Mouse (Mus musculus) forebrain, embryonic 14.5 days (tissue): ENCODE data around the gene Plekha6. TPM values are rescaled to one million over a fixed set of nuclear protein-coding genes. Genes with fewer than 3 reads are reported as not detected.

Source experiments
- ATAC-seq: fragments of 200-750 bp; cut with Nextera tagmentation; 2 replicates; pipeline ENCODE4 v1.8.0; 2017; ENCODE audit warnings: mild to moderate bottlenecking, moderate library complexity
- DNase-seq: peaks from one replicate; pipeline ENCODE4 v3.0.0-alpha.2; 2015; ENCODE audit warnings: low spot score
- H3K27ac ChIP-seq: fragments of 300-500 bp; sonication (generic); 2 replicates; pipeline ENCODE4 v1.5.1; 2014; ENCODE audit warnings: low read depth, mild to moderate bottlenecking, control low read depth, low read length, moderate library complexity
- H3K27me3 ChIP-seq: fragments of 300-500 bp; sonication (generic); replicated peaks from 2 replicates; pipeline ENCODE4 v1.6.1; 2014; ENCODE audit warnings: low read length, control low read depth, mixed read lengths; ENCODE audit not compliant: control insufficient read depth, insufficient read depth
- H3K36me3 ChIP-seq: fragments of 300-500 bp; sonication (generic); 2 replicates; pipeline ENCODE4 v1.6.1; 2014; ENCODE audit warnings: low read length, control low read depth; ENCODE audit not compliant: control insufficient read depth, insufficient read depth
- H3K4me1 ChIP-seq: fragments of 300-500 bp; sonication (generic); 2 replicates; pipeline ENCODE4 v1.6.1; 2014; ENCODE audit warnings: antibody characterized with exemption, low read length, control low read depth; ENCODE audit not compliant: control insufficient read depth, insufficient read depth
- H3K4me2 ChIP-seq: fragments of 300-500 bp; sonication (generic); 2 replicates; pipeline ENCODE4 v1.6.1; 2014; ENCODE audit warnings: mild to moderate bottlenecking, control low read depth, low read length
- H3K4me3 ChIP-seq: fragments of 300-500 bp; sonication (generic); 2 replicates; pipeline ENCODE4 v1.5.1; 2014; ENCODE audit warnings: low read depth, low read length, control low read depth
- H3K9ac ChIP-seq: fragments of 300-500 bp; sonication (generic); 2 replicates; pipeline ENCODE4 v1.6.1; 2014; ENCODE audit warnings: mild to moderate bottlenecking, low read length, control low read depth, moderate library complexity
- H3K9me3 ChIP-seq: fragments of 300-500 bp; sonication (generic); replicated peaks from 2 replicates; pipeline ENCODE4 v1.6.1; 2016; ENCODE audit warnings: low read length, control low read depth, mixed read lengths; ENCODE audit not compliant: control insufficient read depth
- WGBS: fragments of 180-500 bp; shearing (Covaris S2); extraction: QIAGEN DNeasy Blood & Tissue Kit; methylation state at CpG from one replicate; pipeline ENCODE4 v1.1.7; 2014; 5-methylcytosine and 5-hydroxymethylcytosine counted together
- polyA plus RNA-seq: library from polyadenylated mRNA; unstranded; fragments of >200 nt; fragmentation: Nextera tagmentation; extraction: Ambion mirVana; gene quantifications from 2 replicates; pipeline ENCODE4 v1.2.1, GENCODE M21; 2014

The Plekha6 gene
- polyA plus RNA-seq, 1 experiment from 2014 or later: 7.3 TPM

DNA sequence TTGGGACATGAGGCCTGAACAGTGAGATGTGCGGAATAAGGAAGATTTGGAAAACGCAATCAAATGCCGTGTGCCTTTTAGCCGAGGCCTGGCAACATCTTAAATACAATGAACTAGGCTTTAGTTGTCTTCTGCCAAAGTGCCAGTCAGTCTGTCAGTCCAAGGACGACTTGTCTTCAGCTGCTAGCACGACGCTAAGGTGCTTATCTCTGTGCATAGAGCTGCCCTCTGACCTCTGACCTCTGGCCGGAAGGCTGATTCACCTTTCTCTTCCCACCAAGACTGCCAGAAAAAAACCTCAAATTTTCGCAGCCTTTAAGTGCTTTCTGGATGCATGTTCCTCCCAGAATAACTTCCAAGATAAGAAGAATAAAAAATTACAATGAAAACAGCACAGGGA is 36.7 kb upstream of the Plekha6 start:
- H3K4me2 ChIP-seq: no peak overlapping the region
- 63% methylated on average over 9 of the region's 9 CpGs for WGBS
- ATAC-seq: no peak
- H3K9me3 ChIP-seq: no peaks in the 10 kb centered on the region
- no peak overlapping the region for H3K9ac ChIP-seq
- H3K4me1 ChIP-seq: peaks cover 10% of the 10 kb centered on the region
- H3K27me3 ChIP-seq: no peaks in the 10 kb centered on the region
- H3K36me3 ChIP-seq: no peaks in the 10 kb centered on the region
- H3K27ac ChIP-seq: no peak overlapping the region
- no peak overlapping the region for H3K4me3 ChIP-seq
- no peak for DNase-seq

DNA sequence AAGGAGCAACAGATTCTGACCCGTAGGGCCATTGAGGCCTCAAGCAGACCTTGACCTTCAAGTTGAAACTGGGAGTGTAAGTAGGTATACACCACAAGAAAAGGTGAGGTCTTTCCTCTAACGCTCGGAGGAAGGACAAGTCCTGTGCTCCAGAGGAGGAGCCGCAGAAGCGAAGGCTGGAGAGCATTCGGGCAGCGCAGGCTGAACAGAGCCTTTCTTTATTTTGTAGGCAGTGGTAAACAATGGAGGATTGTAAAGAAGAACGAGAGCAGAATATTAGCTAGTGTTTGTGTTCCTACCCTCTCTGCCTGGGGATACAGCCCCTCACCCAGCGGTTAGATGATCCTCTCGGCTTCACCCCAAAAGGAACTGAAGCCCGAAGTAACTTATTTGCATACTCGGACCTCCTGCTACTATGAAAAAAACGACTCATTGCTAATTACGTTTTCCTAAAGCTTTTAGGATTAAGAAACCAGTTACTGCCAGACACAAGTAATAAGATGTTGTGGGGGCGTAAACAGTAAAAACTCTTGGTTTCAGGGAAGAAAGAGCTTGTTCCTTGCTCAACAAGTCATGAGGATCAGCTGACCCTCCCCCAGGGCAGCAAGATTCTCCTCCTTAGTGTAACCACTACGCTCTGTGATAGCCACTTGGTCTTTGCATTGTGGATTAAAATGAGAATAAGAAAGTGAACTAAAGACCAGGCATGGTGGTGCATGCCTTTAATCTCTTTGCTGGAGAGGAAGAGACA is 34.4 kb upstream of the Plekha6 start:
- H3K27ac ChIP-seq: peak overlapping the region; percentile 22; the same call in 1 of the 2 replicates
- WGBS: 7% methylated on average over 16 of the region's 16 CpGs

DNA sequence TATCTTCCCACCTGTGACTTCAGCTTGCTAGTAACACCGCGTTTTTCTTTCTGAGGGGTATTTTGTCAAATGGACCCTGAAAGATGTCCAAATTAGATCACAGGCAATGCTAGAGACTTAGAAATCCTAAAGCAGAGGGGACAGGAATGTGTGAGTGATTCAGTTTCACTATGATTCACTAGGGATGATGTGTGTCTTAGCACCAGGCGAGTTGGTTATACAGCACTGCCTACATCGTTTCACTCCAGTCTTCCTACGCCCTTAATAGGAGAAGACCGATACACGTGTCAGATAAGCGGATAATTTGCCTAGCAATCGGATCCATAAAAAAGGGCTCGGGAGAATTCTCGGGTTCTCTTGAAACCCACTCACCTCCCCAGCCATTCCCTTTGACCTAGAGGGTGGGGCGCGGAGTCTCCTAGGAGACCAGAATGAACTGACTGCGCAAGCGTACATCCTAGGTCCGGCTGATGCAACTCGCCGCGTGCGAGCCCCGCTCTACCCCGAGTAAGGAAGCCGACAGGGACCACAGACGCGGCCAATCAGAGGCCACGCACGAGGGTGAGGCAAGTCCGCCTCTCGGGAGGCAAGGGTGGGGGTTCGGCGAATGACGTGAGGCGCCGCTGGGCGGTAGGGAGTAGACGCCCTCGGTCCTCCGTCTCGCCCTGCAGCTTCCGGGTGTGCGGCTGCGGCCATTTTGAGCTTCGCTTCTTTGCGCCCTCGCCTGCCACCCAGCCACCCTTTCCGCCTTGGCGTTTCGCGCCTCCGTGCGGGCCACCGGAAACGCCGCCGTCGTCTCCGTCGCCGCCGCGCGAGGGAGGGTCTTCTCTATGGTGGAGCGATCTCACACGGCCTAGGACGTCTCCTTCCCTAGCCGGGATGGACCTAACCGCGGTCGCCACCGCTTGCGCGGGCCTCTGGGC is 33.1 kb upstream of the Plekha6 start, which contains the start of gene Ppp1r15b:
TSS of gene Ppp1r15b (plus strand) at position 506 of the 923 bp plus-strand sequence.
- Histone ChIP-seq H3K36me3 (peaks cover 16% of the 10 kb centered on the region), H3K4me3 (peak within 1 kb of the TSS; percentile 79), H3K9ac (peak within 1 kb of the TSS; percentile 94), H3K4me2 (peak within 1 kb of the TSS; percentile 97), H3K27ac (peak within 1 kb of the TSS; percentile 97), H3K9me3 (no peaks in the 10 kb centered on the region), H3K27me3 (no peaks in the 10 kb centered on the region), H3K4me1 (peaks cover 39% of the 10 kb centered on the region)
- ATAC-seq (peak; percentile 99), DNase-seq (peak; percentile 99)
- 1% methylated on average over 70 of the region's 72 CpGs for WGBS

More for the DNA sequence above, 34.4 kb upstream of the Plekha6 start:
- H3K9ac ChIP-seq: peak overlapping the region; percentile 30; the same call in 1 of the 2 replicates
- H3K4me2 ChIP-seq: peak overlapping the region; percentile 25; the same call in 1 of the 2 replicates
- H3K27me3 ChIP-seq: no peaks in the 10 kb centered on the region
- peaks cover 32% of the 10 kb centered on the region for H3K4me1 ChIP-seq
- no peak overlapping the region for H3K4me3 ChIP-seq
- H3K36me3 ChIP-seq: peaks cover 12% of the 10 kb centered on the region
- ATAC-seq (no peak), DNase-seq (peak; percentile 23)
- no peaks in the 10 kb centered on the region for H3K9me3 ChIP-seq

DNA sequence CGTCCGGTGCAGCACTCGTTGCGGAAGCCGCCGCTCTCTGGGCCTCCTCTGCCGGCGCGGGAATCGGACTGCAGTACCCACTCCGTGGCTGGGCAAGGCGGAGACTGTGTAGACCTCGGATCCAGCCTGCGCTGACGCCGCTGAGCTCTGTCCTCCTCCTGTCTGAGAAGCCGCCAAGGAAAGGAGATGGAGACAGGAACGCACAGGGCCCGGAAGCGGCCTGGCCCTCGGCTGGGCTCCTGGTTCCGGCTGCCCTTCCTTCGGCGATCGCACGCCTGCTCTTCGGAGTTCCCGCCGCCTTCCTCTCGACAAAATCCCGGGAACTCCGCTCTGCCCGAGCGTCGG is 32.5 kb upstream of the Plekha6 start:
- Histone ChIP-seq H3K4me2 (peak overlapping the region; percentile 97), H3K27me3 (no peaks in the 10 kb centered on the region), H3K9ac (peak overlapping the region; percentile 94), H3K9me3 (no peaks in the 10 kb centered on the region), H3K36me3 (peaks cover 21% of the 10 kb centered on the region), H3K4me3 (peak overlapping the region; percentile 79), H3K27ac (peak overlapping the region; percentile 97), H3K4me1 (peaks cover 40% of the 10 kb centered on the region)
- DNase-seq (no peak), ATAC-seq (no peak)
- under 1% methylated on average over 35 of the region's 35 CpGs for WGBS

DNA sequence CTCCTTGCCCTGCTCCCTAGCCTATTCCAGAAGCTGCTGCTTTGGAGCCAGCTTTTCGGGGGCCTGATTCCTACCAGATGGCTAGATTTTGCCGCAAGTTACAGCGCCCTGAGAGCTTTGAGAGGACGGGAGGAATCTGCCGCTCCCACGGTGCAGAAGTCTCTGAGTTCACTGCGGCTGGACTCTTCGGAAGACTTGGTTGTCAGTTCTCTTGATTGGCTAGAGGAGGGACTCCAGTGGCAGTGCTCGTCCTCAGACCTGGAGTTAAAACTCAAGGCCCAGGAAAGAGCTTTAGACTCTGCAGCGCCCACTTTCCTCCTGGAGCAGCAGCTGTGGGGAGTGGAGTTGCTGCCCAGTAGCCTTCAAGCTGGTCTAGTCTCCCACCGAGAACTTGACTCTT is 32.1 kb upstream of the Plekha6 start:
- H3K9me3 ChIP-seq: no peaks in the 10 kb centered on the region
- under 1% methylated on average over 11 of the region's 11 CpGs for WGBS
- DNase-seq: no peak
- peak overlapping the region; percentile 94 for H3K9ac ChIP-seq
- no peak for ATAC-seq
- H3K27me3 ChIP-seq: no peaks in the 10 kb centered on the region
- H3K4me1 ChIP-seq: peaks cover 40% of the 10 kb centered on the region
- peak overlapping the region; percentile 97 for H3K4me2 ChIP-seq
- peak overlapping the region; percentile 97 for H3K27ac ChIP-seq
- peaks cover 25% of the 10 kb centered on the region for H3K36me3 ChIP-seq
- H3K4me3 ChIP-seq: peak overlapping the region; percentile 79

DNA sequence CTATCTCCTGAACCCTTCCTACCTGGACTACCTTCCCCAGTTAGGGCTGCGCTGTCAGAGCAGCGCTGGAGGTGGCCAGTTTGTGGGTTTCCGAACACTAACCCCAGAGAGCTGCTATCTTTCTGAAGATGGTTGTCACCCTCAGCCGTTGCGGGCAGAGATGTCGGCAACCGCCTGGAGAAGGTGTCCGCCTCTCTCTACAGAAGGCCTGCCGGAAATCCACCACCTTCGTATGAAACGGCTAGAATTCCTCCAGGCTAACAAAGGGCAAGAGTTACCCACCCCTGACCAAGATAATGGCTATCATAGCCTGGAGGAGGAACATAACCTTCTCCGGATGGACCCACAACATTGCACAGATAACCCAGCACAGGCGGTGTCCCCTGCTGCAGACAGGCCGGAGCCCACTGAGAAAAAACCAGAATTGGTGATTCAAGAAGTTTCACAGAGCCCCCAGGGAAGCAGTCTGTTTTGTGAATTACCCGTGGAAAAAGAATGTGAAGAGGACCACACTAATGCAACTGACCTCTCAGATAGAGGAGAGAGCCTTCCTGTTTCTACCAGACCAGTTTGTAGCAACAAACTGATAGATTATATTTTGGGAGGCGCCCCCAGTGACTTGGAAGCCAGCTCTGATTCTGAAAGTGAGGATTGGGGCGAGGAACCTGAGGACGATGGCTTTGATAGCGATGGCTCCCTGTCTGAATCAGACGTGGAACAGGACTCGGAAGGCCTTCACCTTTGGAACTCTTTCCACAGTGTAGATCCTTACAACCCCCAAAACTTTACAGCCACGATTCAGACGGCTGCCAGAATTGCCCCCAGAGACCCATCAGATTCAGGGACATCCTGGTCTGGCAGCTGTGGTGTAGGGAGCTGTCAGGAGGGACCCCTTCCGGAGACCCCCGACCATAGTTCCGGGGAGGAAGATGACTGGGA is 31.4 kb upstream of the Plekha6 start:
- DNase-seq: no peak
- H3K27ac ChIP-seq: no peak overlapping the region

DNA sequence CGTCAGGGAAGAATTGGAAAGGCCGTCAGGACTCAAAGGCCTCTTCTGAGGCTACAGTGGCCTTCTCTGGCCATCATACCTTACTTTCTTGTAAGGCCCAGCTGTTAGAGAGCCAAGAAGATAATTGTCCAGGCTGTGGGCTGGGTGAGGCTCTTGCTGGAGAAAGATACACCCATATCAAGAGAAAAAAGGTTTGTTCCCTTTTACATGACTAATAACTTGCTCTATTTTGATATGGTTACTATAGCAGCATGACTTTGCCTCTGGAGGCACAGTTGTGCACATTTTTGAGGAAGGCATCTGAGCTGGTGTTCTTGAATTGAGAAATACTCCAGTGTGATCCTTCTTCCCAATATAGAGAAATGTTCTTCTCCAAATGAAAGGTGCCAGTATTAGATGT is 30.6 kb upstream of the Plekha6 start:
- Histone ChIP-seq H3K4me2 (peak overlapping the region; percentile 97), H3K27ac (no peak overlapping the region), H3K36me3 (peaks cover 39% of the 10 kb centered on the region), H3K4me1 (peaks cover 40% of the 10 kb centered on the region), H3K9ac (peak overlapping the region; percentile 94), H3K4me3 (peak overlapping the region; percentile 79), H3K9me3 (no peaks in the 10 kb centered on the region), H3K27me3 (no peaks in the 10 kb centered on the region)
- no peak for DNase-seq
- WGBS: 9% methylated on average over 2 of the region's 2 CpGs
- ATAC-seq: no peak

More for the DNA sequence above, 31.4 kb upstream of the Plekha6 start:
- Histone ChIP-seq H3K9ac (peak overlapping the region; percentile 94), H3K4me2 (peak overlapping the region; percentile 97), H3K27me3 (no peaks in the 10 kb centered on the region), H3K9me3 (no peaks in the 10 kb centered on the region), H3K36me3 (peaks cover 32% of the 10 kb centered on the region), H3K4me1 (peaks cover 40% of the 10 kb centered on the region), H3K4me3 (peak overlapping the region; percentile 79)
- WGBS: 19% methylated on average over 26 of the region's 26 CpGs
- no peak for ATAC-seq

DNA sequence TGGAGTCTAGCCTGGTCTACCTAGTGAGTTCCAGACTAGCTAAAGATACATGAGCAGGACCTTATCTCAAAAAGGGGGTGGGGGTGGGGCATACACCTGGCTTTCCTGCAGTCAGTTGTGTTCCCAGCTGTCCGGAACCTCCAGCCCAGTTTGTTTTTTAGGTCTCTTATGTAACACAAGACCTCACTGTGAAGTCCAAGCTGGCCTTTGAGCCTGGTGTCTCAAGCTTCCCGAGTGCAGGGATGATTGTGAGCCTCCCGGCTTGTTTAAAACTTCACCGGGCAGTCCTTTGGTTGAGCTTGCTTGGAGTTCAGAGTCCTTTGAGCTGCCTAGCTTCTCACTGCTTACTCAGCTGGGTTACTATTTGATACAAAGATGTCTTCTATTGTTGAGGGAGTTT is 29.9 kb upstream of the Plekha6 start:
- Histone ChIP-seq H3K9me3 (no peaks in the 10 kb centered on the region), H3K27ac (no peak overlapping the region), H3K36me3 (peaks cover 46% of the 10 kb centered on the region), H3K4me3 (peak overlapping the region; percentile 79), H3K9ac (peak overlapping the region; percentile 94), H3K4me2 (peak overlapping the region; percentile 97), H3K4me1 (peaks cover 40% of the 10 kb centered on the region), H3K27me3 (no peaks in the 10 kb centered on the region)
- ATAC-seq: no peak
- DNase-seq: no peak
- WGBS: 28% methylated on average over 4 of the region's 4 CpGs
